Mouse (Mus musculus) thymus, postnatal 36 days (tissue): Measurements from ENCODE around the gene Hint1.
"Not testable (repeated sequence)": the region's sequence is repeated elsewhere in the genome, so short reads cannot be mapped to it uniquely, and the experiment has no call there.

Source experiments
- DNase-seq, 2 experiments: peaks; one replicate each; pipeline ENCODE4 v3.0.0; 2022; ENCODE audit warnings: mixed read lengths in 2 of 2

Hint1 gene

GRCm38 (mm10) chr11:54866119-54867048 lies at the start of gene Hint1:
Gene Hint1, plus strand, starts transcription at chr11:54866383.
- peak; percentile 93 for DNase-seq

GRCm38 (mm10) chr11:54817449-54817848 lies 48.7 kb upstream of the Hint1 start:
- no peak for DNase-seq

GRCm38 (mm10) chr11:54819489-54819888 lies 46.7 kb upstream of the Hint1 start:
- no peak for DNase-seq

GRCm38 (mm10) chr11:54823467-54823866 lies 42.7 kb upstream of the Hint1 start:
- no peak for DNase-seq

- DNase-seq, result no peak
Measured at GRCm38 (mm10) chr11:54825774-54826173, 40.4 kb upstream of the Hint1 start.

- no peak for DNase-seq
Measured at GRCm38 (mm10) chr11:54826819-54827218, 39.4 kb upstream of the Hint1 start.

- peak in 1 of 2 experiments; percentile 12 for DNase-seq
Measured at GRCm38 (mm10) chr11:54833833-54834232, 32.4 kb upstream of the Hint1 start.

GRCm38 (mm10) chr11:54834596-54834995 lies 31.6 kb upstream of the Hint1 start:
- peak in 1 of 2 experiments; percentile 26 for DNase-seq

GRCm38 (mm10) chr11:54836106-54836505 lies 30.1 kb upstream of the Hint1 start:
- DNase-seq, result no peak

- no peak for DNase-seq
Measured at GRCm38 (mm10) chr11:54839696-54840095, 26.5 kb upstream of the Hint1 start.

- no peak for DNase-seq
Measured at GRCm38 (mm10) chr11:54840891-54841290, 25.3 kb upstream of the Hint1 start.

- DNase-seq, result peak; percentile 76 to 86
Measured at GRCm38 (mm10) chr11:54844424-54844823, 21.8 kb upstream of the Hint1 start.

- DNase-seq, result peak; percentile 38 to 41
Measured at GRCm38 (mm10) chr11:54844959-54845358, 21.2 kb upstream of the Hint1 start.

GRCm38 (mm10) chr11:54845470-54846442 lies 20.4 kb upstream of the Hint1 start:
- no peak for DNase-seq

GRCm38 (mm10) chr11:54849961-54850758 lies 16.0 kb upstream of the Hint1 start:
- peak; percentile 54 to 71 for DNase-seq

- DNase-seq, result no peak
Measured at GRCm38 (mm10) chr11:54851656-54852055, 14.5 kb upstream of the Hint1 start.

- not testable (repeated sequence) for DNase-seq
Measured at GRCm38 (mm10) chr11:54858880-54859279, 7.3 kb upstream of the Hint1 start.

- peak in 1 of 2 experiments; percentile 35 for DNase-seq
Measured at GRCm38 (mm10) chr11:54859322-54860165, 6.6 kb upstream of the Hint1 start.

- peak; percentile 95 to 96 for DNase-seq
Measured at GRCm38 (mm10) chr11:54860256-54861038, 5.7 kb upstream of the Hint1 start, which contains the start of gene Lyrm7. Gene Lyrm7, minus strand, starts transcription at chr11:54860916.
